Mouse (Mus musculus) C2C12 (cell line): ENCODE data around the gene Irf8.

ENCODE experiments used
- CTCF ChIP-seq: IDR thresholded peaks from one replicate; pipeline ENCODE4 v1.5.1; 2011; ENCODE audit not compliant: control insufficient read depth, insufficient read depth, insufficient read length
- MYOD1 ChIP-seq: IDR thresholded peaks from one replicate; pipeline ENCODE4 v1.6.1; 2011; ENCODE audit warnings: low read depth; ENCODE audit not compliant: control insufficient read depth, insufficient read length
- MYOG ChIP-seq: IDR thresholded peaks from one replicate; pipeline ENCODE4 v1.6.1; 2011; ENCODE audit not compliant: control insufficient read depth, insufficient read length; ENCODE audit errors: extremely low read depth

DNA sequence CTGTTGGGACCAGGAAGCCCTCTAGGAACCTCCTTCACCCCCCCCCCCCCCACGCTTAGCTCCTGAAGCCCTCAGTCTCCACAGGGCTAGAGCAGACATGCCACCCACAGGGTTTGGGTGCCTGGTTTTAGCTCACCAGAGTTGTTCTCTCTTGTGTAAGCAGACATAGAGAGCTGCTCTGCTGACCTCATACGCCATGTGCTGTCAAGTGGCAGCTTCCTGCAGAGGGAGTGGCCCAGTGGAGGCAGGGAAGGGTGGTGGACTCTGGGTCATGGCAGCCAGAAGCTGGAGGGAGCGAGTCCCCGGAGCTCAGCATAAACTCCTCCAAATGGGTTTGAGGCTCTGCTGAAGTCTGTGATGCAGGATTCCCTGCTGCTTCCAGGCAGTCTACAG, 7.7 kb downstream of the Irf8 start:
- TF ChIP-seq CTCF = no peak
- TF ChIP-seq MYOG = no peak
- no peak for TF ChIP-seq MYOD1
